Mouse (Mus musculus) liver, postnatal 0 days (tissue): ENCODE data around the gene Men1. TPM values are rescaled to one million over a fixed set of nuclear protein-coding genes. Genes with fewer than 3 reads are reported as not detected.
"Not testable (repeated sequence)": the region's sequence is repeated elsewhere in the genome, so short reads cannot be mapped to it uniquely, and the experiment has no call there.

Experiments used
- ATAC-seq: fragments of 200-750 bp; cut with Nextera tagmentation; 2 replicates; pipeline ENCODE4 v1.8.0; 2017; ENCODE audit warnings: mild to moderate bottlenecking, moderate library complexity
- DNase-seq: peaks from one replicate; pipeline ENCODE4 v3.0.0-alpha.2; 2016
- H3K27ac ChIP-seq: fragments of 300-500 bp; sonication (generic); 2 replicates; pipeline ENCODE4 v1.5.1; 2014; ENCODE audit warnings: antibody characterized with exemption, moderate library complexity, mild to moderate bottlenecking, low read depth
- H3K27me3 ChIP-seq: fragments of 300-500 bp; sonication (generic); 2 replicates; pipeline ENCODE4 v1.6.1; 2014; ENCODE audit warnings: low read length, control low read depth, mixed read lengths; ENCODE audit not compliant: insufficient read depth
- H3K36me3 ChIP-seq: fragments of 300-500 bp; sonication (generic); replicated peaks from 2 replicates; pipeline ENCODE4 v1.6.1; 2014; ENCODE audit warnings: mild to moderate bottlenecking, control low read depth, low read length, moderate library complexity, mixed read lengths; ENCODE audit not compliant: insufficient read depth
- H3K4me1 ChIP-seq: fragments of 300-500 bp; sonication (generic); 2 replicates; pipeline ENCODE4 v1.6.1; 2014; ENCODE audit warnings: antibody characterized with exemption, mild to moderate bottlenecking, control low read depth; ENCODE audit not compliant: insufficient read depth
- H3K4me2 ChIP-seq: fragments of 300-500 bp; sonication (generic); 2 replicates; pipeline ENCODE4 v1.6.1; 2014; ENCODE audit warnings: low read depth, mild to moderate bottlenecking, low read length, moderate library complexity, mixed read lengths
- H3K4me3 ChIP-seq: fragments of 300-500 bp; sonication (generic); 2 replicates; pipeline ENCODE4 v1.5.1; 2014; ENCODE audit warnings: low read depth, low read length
- H3K9ac ChIP-seq: fragments of 300-500 bp; sonication (generic); replicated peaks from 2 replicates; pipeline ENCODE4 v1.6.1; 2014; ENCODE audit warnings: mild to moderate bottlenecking, moderate library complexity
- H3K9me3 ChIP-seq: fragments of 300-500 bp; sonication (generic); 2 replicates; pipeline ENCODE4 v1.6.1; 2016; ENCODE audit warnings: mild to moderate bottlenecking, control low read depth, low read length, mixed read lengths
- CTCF ChIP-seq: sonication (generic); IDR thresholded peaks from 2 replicates; pipeline ENCODE4 v1.5.1; 2016; ENCODE audit warnings: antibody characterized with exemption, low read depth
- EP300 ChIP-seq: IDR thresholded peaks from 2 replicates; pipeline ENCODE4 v1.6.1; 2016; ENCODE audit warnings: antibody characterized with exemption, low read depth, mild to moderate bottlenecking
- WGBS: fragments of 180-500 bp; shearing (Covaris S2); extraction: QIAGEN DNeasy Blood & Tissue Kit; methylation state at CpG from one replicate; pipeline ENCODE4 v1.1.7; 2014; ENCODE audit not compliant: insufficient replicate concordance; 5-methylcytosine and 5-hydroxymethylcytosine counted together
- polyA plus RNA-seq: library from polyadenylated mRNA; unstranded; fragments of >200 nt; fragmentation: Nextera tagmentation; extraction: Ambion mirVana; gene quantifications from 2 replicates; pipeline ENCODE4 v1.2.1, GENCODE M21; 2015

The Men1 gene
- polyA plus RNA-seq, 1 experiment from 2014 or later = 10.0 TPM

GRCm38 (mm10) chr19:6310181-6310580, 24.6 kb upstream of the Men1 start:
- TF ChIP-seq CTCF (no peak), EP300 (no peak)
- peaks cover 29% of the 10 kb centered on the region; the same call in 1 of the 2 replicates for H3K36me3 ChIP-seq
- no peaks in the 10 kb centered on the region for H3K27me3 ChIP-seq
- H3K27ac ChIP-seq = no peak overlapping the region
- H3K9me3 ChIP-seq = no peaks in the 10 kb centered on the region
- DNase-seq = no peak
- H3K4me2 ChIP-seq = no peak overlapping the region
- peaks cover 25% of the 10 kb centered on the region for H3K4me1 ChIP-seq
- ATAC-seq = no peak
- WGBS = 85% methylated on average over 5 of the region's 5 CpGs
- H3K9ac ChIP-seq = no peak overlapping the region
- H3K4me3 ChIP-seq = no peak overlapping the region

- 87% methylated on average over 3 of the region's 3 CpGs for WGBS
- peaks cover 41% of the 10 kb centered on the region for H3K36me3 ChIP-seq
Measured at GRCm38 (mm10) chr19:6311783-6312182, 23.0 kb upstream of the Men1 start.

GRCm38 (mm10) chr19:6313796-6314195, 21.0 kb upstream of the Men1 start:
- Histone ChIP-seq H3K4me3 (no peak overlapping the region), H3K9ac (no peak overlapping the region), H3K36me3 (peaks cover 59% of the 10 kb centered on the region), H3K4me2 (no peak overlapping the region), H3K27me3 (no peaks in the 10 kb centered on the region), H3K27ac (no peak overlapping the region), H3K9me3 (no peaks in the 10 kb centered on the region), H3K4me1 (0 out of 2 replicates have a peak, but pooled peaks cover under 1% of the 10 kb centered on the region)
- TF ChIP-seq EP300 (no peak), CTCF (no peak)
- ATAC-seq = no peak
- 88% methylated on average over 8 of the region's 8 CpGs for WGBS
- no peak for DNase-seq

More at GRCm38 (mm10) chr19:6311783-6312182, 23.0 kb upstream of the Men1 start:
- ATAC-seq, H3K9ac ChIP-seq, H3K4me3 ChIP-seq, H3K27me3 ChIP-seq, DNase-seq, H3K27ac ChIP-seq, H3K4me2 ChIP-seq, H3K9me3 ChIP-seq: not testable (repeated sequence)
- H3K4me1 ChIP-seq = peaks cover 17% of the 10 kb centered on the region

DNA sequence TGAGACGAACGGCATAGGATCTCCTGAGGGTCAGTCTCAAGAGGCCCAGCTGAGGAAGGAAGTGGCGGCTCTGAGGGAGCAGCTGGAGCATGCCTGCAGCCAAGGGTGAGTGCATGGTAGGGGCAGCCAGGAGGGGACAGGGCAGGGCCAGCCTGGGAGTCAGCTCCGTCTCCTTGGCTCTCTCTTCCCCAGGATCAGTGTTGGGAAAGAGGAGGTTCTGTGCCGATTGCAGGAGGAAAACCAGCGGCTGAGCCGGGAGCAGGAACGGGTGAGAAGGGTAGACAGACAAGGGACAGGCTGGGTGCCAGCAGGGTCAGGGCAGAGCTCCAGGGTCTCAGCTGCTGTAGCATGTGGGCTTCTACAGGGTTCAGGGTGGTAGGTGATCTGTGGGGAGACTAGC, 20.3 kb upstream of the Men1 start:
- Histone ChIP-seq H3K4me2 (no peak overlapping the region), H3K4me1 (no peaks in the 10 kb centered on the region), H3K36me3 (peaks cover 62% of the 10 kb centered on the region), H3K4me3 (no peak overlapping the region), H3K9me3 (no peaks in the 10 kb centered on the region), H3K27me3 (no peaks in the 10 kb centered on the region), H3K27ac (no peak overlapping the region), H3K9ac (no peak overlapping the region)
- WGBS = 77% methylated on average over 8 of the region's 8 CpGs
- ATAC-seq (no peak), DNase-seq (no peak)
- TF ChIP-seq EP300 = no peak
- no peak for TF ChIP-seq CTCF

- TF ChIP-seq CTCF (no peak), EP300 (no peak)
- ATAC-seq = no peak
Measured at GRCm38 (mm10) chr19:6315573-6315972, 19.2 kb upstream of the Men1 start.

DNA sequence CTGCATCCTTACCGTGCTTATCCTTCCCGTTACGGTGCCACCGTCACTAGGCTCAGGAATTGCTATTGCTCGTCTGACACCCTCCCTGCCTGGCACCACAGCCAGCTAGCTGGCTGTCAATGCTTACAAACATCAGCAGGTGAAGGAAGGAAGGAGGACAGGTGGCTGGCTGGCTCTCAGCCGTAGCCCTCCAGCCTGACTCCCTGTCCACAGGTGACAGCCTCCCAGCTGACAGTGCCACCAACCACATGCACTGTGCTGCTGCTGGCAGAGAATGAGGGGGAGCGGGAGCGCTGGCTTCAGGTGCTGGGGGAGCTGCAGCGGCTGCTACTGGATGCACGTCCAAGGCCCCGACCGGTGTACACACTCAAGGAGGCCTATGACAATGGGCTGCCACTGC, 16.6 kb upstream of the Men1 start:
- H3K36me3 ChIP-seq = peaks cover 68% of the 10 kb centered on the region
- no peak overlapping the region for H3K27ac ChIP-seq
- 86% methylated on average over 12 of the region's 12 CpGs for WGBS
- ATAC-seq (no peak), DNase-seq (no peak)
- no peak overlapping the region for H3K4me3 ChIP-seq
- no peak for TF ChIP-seq CTCF
- TF ChIP-seq EP300 = no peak
- H3K9me3 ChIP-seq = no peaks in the 10 kb centered on the region
- H3K27me3 ChIP-seq = no peaks in the 10 kb centered on the region
- no peaks in the 10 kb centered on the region for H3K4me1 ChIP-seq
- H3K4me2 ChIP-seq = no peak overlapping the region
- no peak overlapping the region for H3K9ac ChIP-seq

More at GRCm38 (mm10) chr19:6315573-6315972, 19.2 kb upstream of the Men1 start:
- Histone ChIP-seq H3K4me1 (no peaks in the 10 kb centered on the region), H3K27me3 (no peaks in the 10 kb centered on the region), H3K4me3 (no peak overlapping the region), H3K36me3 (peaks cover 69% of the 10 kb centered on the region), H3K4me2 (no peak overlapping the region), H3K9ac (no peak overlapping the region), H3K27ac (no peak overlapping the region), H3K9me3 (no peaks in the 10 kb centered on the region)
- 86% methylated on average over 14 of the region's 14 CpGs for WGBS
- no peak for DNase-seq

- no peaks in the 10 kb centered on the region for H3K9me3 ChIP-seq
- no peak overlapping the region for H3K9ac ChIP-seq
- H3K4me3 ChIP-seq = no peak overlapping the region
- no peaks in the 10 kb centered on the region for H3K4me1 ChIP-seq
- 73% methylated on average over 8 of the region's 8 CpGs for WGBS
- no peaks in the 10 kb centered on the region for H3K27me3 ChIP-seq
- peaks cover 60% of the 10 kb centered on the region for H3K36me3 ChIP-seq
- H3K4me2 ChIP-seq = no peak overlapping the region
- no peak for DNase-seq
- no peak for TF ChIP-seq CTCF
- TF ChIP-seq EP300 = no peak
- no peak overlapping the region for H3K27ac ChIP-seq
- no peak for ATAC-seq
Measured at GRCm38 (mm10) chr19:6321358-6321757, 13.4 kb upstream of the Men1 start.
